Mouse (Mus musculus) ES-Bruce4 (cell line): ENCODE data around the gene Gria2.

Experiments
- CTCF ChIP-seq: IDR thresholded peaks from one replicate; pipeline ENCODE4 v1.8.1; 2011; ENCODE audit warnings: low read depth, low read length
- EP300 ChIP-seq: IDR thresholded peaks from 2 replicates; pipeline ENCODE4 v1.6.1; 2011; ENCODE audit warnings: low read depth, low read length; ENCODE audit not compliant: insufficient read depth
- POLR2A ChIP-seq: IDR thresholded peaks from one replicate; pipeline ENCODE4 v1.8.1; 2011; ENCODE audit warnings: low read length; ENCODE audit not compliant: insufficient read depth

DNA sequence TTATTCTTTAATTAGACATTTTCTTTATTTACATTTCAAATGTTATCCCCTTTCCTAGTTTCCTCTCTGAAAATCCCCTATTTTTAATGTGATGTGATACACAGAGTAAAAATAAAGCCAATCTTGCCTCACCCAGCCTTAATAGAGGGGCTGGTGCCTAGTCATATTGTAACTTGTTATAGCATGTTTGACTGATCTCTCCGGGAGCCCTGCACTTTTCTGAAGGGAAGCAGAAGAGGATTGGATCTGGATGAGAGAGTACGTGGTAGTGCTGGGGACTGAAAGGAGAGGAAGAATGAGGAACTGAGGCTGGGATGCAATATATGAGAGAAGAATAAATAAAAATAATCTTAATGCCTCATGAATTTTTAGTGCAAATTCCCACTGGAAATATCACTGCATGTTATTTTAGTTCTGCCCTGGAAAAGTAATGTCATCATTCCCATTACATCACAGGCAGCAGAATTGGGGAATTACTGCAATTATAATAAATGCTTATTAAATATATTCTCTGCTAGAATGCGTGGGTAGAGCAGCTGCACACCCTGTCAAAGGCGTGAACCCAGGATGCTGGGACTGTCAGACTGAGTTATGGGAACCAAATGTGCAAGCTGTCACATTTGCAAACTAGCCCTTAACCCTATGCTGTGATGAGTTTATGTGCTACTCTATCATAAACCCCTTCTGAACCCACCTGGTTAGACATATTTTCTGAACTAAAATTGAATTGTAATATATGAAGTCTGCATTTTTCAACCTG lies 28.4 kb downstream of the Gria2 start:
- no peak for TF ChIP-seq POLR2A
- no peak for TF ChIP-seq CTCF
- no peak for TF ChIP-seq EP300
